Comparison of ENCODE assay signal across 20 mouse cellular contexts in genomic region chr3:133218501-133218900, GRCm38 (mm10). TPM values are rescaled to one million over a fixed set of nuclear protein-coding genes. Genes with fewer than 3 reads are reported as not detected.
DNase-seq lines count a peak whose midpoint lies in the region; ATAC-seq and TF ChIP-seq lines count a peak whose summit lies in the region.
"Had no signal": no experiment of that assay in that cellular context is flagged by ENCODE, and none has a peak within 500 bp of the region (broad histone marks: within the 10 kb centered on the region; RNA-seq: fewer than 3 reads in every experiment).

No protein-coding gene starts in this region.

- H3K9ac ChIP-seq in forebrain, embryonic 14.5 days (ENCODE audit: low read length) = no peak overlapping the region
- H3K9ac ChIP-seq in forebrain, embryonic 12.5 days = no peak overlapping the region
- H3K9ac ChIP-seq in hindbrain, embryonic 15.5 days = no peak overlapping the region
- H3K9ac ChIP-seq in hindbrain, embryonic 14.5 days = no peak overlapping the region
- no peak overlapping the region for H3K9ac ChIP-seq in forebrain, postnatal 0 days

- no peaks in the 10 kb centered on the region for H3K9me3 ChIP-seq in forebrain, embryonic 14.5 days (replicated peaks; ENCODE audit: control insufficient read depth, low read length)
- H3K9me3 ChIP-seq in forebrain, embryonic 12.5 days = no peaks in the 10 kb centered on the region
- H3K9me3 ChIP-seq in hindbrain, embryonic 15.5 days = no peaks in the 10 kb centered on the region
- H3K9me3 ChIP-seq in hindbrain, embryonic 14.5 days (ENCODE audit: control insufficient read depth, low read length) = no peaks in the 10 kb centered on the region
- no peaks in the 10 kb centered on the region for H3K9me3 ChIP-seq in forebrain, postnatal 0 days (ENCODE audit: low read length)
- H3K9me3 ChIP-seq: heart, embryonic 10.5 days had no signal

- 67% methylated on average over 7 of the region's 7 CpGs for WGBS in forebrain, embryonic 14.5 days
- WGBS in forebrain, embryonic 12.5 days = 60% methylated on average over 7 of the region's 7 CpGs
- WGBS in hindbrain, embryonic 15.5 days = 45% methylated on average over 7 of the region's 7 CpGs
- WGBS in hindbrain, embryonic 14.5 days = 50% methylated on average over 7 of the region's 7 CpGs
- 49% methylated on average over 7 of the region's 7 CpGs for WGBS in forebrain, postnatal 0 days

- TF ChIP-seq CTCF in forebrain, postnatal 0 days (IDR thresholded peaks at IDR 0.05; ENCODE audit: low read depth) = no peak

- no peak overlapping the region for H3K4me3 ChIP-seq in forebrain, embryonic 14.5 days (ENCODE audit: low read depth, low read length)
- no peak overlapping the region for H3K4me3 ChIP-seq in forebrain, embryonic 12.5 days (replicated peaks)
- H3K4me3 ChIP-seq in hindbrain, embryonic 15.5 days = no peak overlapping the region
- H3K4me3 ChIP-seq in hindbrain, embryonic 14.5 days (replicated peaks; ENCODE audit: low read length) = no peak overlapping the region
- H3K4me3 ChIP-seq in forebrain, postnatal 0 days (ENCODE audit: low read depth, low read length) = no peak overlapping the region
- H3K4me3 ChIP-seq: heart, embryonic 10.5 days had no signal

- H3K27ac ChIP-seq in forebrain, embryonic 14.5 days (ENCODE audit: low read depth, low read length) = no peak overlapping the region
- H3K27ac ChIP-seq in forebrain, embryonic 12.5 days = no peak overlapping the region
- no peak overlapping the region for H3K27ac ChIP-seq in hindbrain, embryonic 15.5 days (replicated peaks)
- H3K27ac ChIP-seq in hindbrain, embryonic 14.5 days = no peak overlapping the region
- H3K27ac ChIP-seq in forebrain, postnatal 0 days (ENCODE audit: low read depth, low read length) = no peak overlapping the region
- H3K27ac ChIP-seq: heart, embryonic 10.5 days had no signal

- H3K4me2 ChIP-seq in forebrain, embryonic 14.5 days (ENCODE audit: low read length) = no peak overlapping the region
- no peak overlapping the region for H3K4me2 ChIP-seq in forebrain, embryonic 12.5 days
- no peak overlapping the region for H3K4me2 ChIP-seq in hindbrain, embryonic 15.5 days
- no peak overlapping the region for H3K4me2 ChIP-seq in hindbrain, embryonic 14.5 days (replicated peaks)
- H3K4me2 ChIP-seq in forebrain, postnatal 0 days (ENCODE audit: low read depth) = no peak overlapping the region

- peak; percentile 15 for DNase-seq in forebrain, embryonic 14.5 days (ENCODE audit: low spot score)
- DNase-seq in hindbrain, embryonic 14.5 days (ENCODE audit: low spot score) = no peak
- no peak for DNase-seq in forebrain, postnatal 0 days
- no peak for DNase-seq in kidney, postnatal 10 days
- DNase-seq: adrenal gland, adult 2 months; adrenal gland, postnatal 25 days; cerebellum, adult 2 months; cerebellum, postnatal 10 days; gastrocnemius, postnatal 36 days; heart, adult 11 months; heart, postnatal 10 days; heart, postnatal 4 days; kidney, adult 8-10 months had no signal

- no peaks in the 10 kb centered on the region for H3K27me3 ChIP-seq in forebrain, embryonic 14.5 days (replicated peaks; ENCODE audit: control insufficient read depth, insufficient read depth, low read length)
- H3K27me3 ChIP-seq in forebrain, embryonic 12.5 days = no peaks in the 10 kb centered on the region
- H3K27me3 ChIP-seq in hindbrain, embryonic 15.5 days = no peaks in the 10 kb centered on the region
- no peaks in the 10 kb centered on the region for H3K27me3 ChIP-seq in hindbrain, embryonic 14.5 days (ENCODE audit: control insufficient read depth, insufficient read depth, low read length)
- H3K27me3 ChIP-seq in forebrain, postnatal 0 days (ENCODE audit: insufficient read depth, low read length) = no peaks in the 10 kb centered on the region
- H3K27me3 ChIP-seq: CH12.LX had no signal

- peak; percentile 28; the same call in 1 of the 2 replicates for ATAC-seq in forebrain, embryonic 14.5 days
- ATAC-seq in forebrain, embryonic 12.5 days (ENCODE audit: low FRiP score) = no peak
- ATAC-seq in hindbrain, embryonic 15.5 days (ENCODE audit: low FRiP score, low read depth) = 0 out of 2 replicates have a peak, but pooled peaks have one; percentile 45
- no peak; the same call in 1 of the 2 replicates for ATAC-seq in hindbrain, embryonic 14.5 days (ENCODE audit: low FRiP score)
- ATAC-seq in forebrain, postnatal 0 days = peak; percentile 70; the same call in 1 of the 2 replicates
- ATAC-seq: inflammation-experienced regulatory T-cells, adult 6 months; intestine, postnatal 0 days had no signal

- no peaks in the 10 kb centered on the region for H3K4me1 ChIP-seq in forebrain, embryonic 14.5 days (ENCODE audit: control insufficient read depth, insufficient read depth, low read length)
- no peaks in the 10 kb centered on the region for H3K4me1 ChIP-seq in forebrain, embryonic 12.5 days
- H3K4me1 ChIP-seq in hindbrain, embryonic 15.5 days (replicated peaks) = no peaks in the 10 kb centered on the region
- H3K4me1 ChIP-seq in hindbrain, embryonic 14.5 days (replicated peaks; ENCODE audit: control insufficient read depth, insufficient read depth, low read length) = 0 out of 2 replicates have a peak, but pooled peaks cover 4% of the 10 kb centered on the region
- H3K4me1 ChIP-seq in forebrain, postnatal 0 days (ENCODE audit: insufficient read depth) = no peaks in the 10 kb centered on the region
- H3K4me1 ChIP-seq: heart, embryonic 10.5 days had no signal

- H3K36me3 ChIP-seq in forebrain, embryonic 14.5 days (ENCODE audit: control insufficient read depth, insufficient read depth, low read length) = no peaks in the 10 kb centered on the region
- H3K36me3 ChIP-seq in forebrain, embryonic 12.5 days (replicated peaks) = no peaks in the 10 kb centered on the region
- H3K36me3 ChIP-seq in hindbrain, embryonic 15.5 days = no peaks in the 10 kb centered on the region
- H3K36me3 ChIP-seq in hindbrain, embryonic 14.5 days (replicated peaks; ENCODE audit: control insufficient read depth, insufficient read depth) = no peaks in the 10 kb centered on the region
- H3K36me3 ChIP-seq in forebrain, postnatal 0 days (ENCODE audit: insufficient read depth) = no peaks in the 10 kb centered on the region
- H3K36me3 ChIP-seq: heart, embryonic 10.5 days had no signal

RNA-seq across cellular contexts. Expression of gene Arhgef38, which starts 16.2 kb away (rescaled TPM):
- polyA plus RNA-seq in forebrain, embryonic 14.5 days (2014; fragmentation: Nextera tagmentation; extraction: Ambion mirVana) = 0.04 TPM in 2 replicates
- 0.09 and 0.10 TPM in 2 replicates for polyA plus RNA-seq in forebrain, embryonic 12.5 days (2016; fragmentation: Nextera tagmentation; extraction: Ambion mirVana)
- not detected in 2 replicates for polyA plus RNA-seq in hindbrain, embryonic 15.5 days (2015; fragmentation: Nextera tagmentation; extraction: Ambion mirVana)
- polyA plus RNA-seq in hindbrain, embryonic 14.5 days (2014; fragmentation: Nextera tagmentation; extraction: Ambion mirVana) = 0.04 and 0.07 TPM in 2 replicates
- 0.15 and 0.33 TPM in 2 replicates for total RNA-seq in forebrain, postnatal 0 days (2014; rRNA removed)
- 0.05 and 0.12 TPM in 2 replicates for polyA plus RNA-seq in forebrain, postnatal 0 days (2015; fragmentation: Nextera tagmentation; extraction: Ambion mirVana)
- total RNA-seq: adrenal gland, adult 2 months; adrenal gland, postnatal 25 days; CH12.LX; gastrocnemius, adult 8-10 months; gastrocnemius, postnatal 36 days; heart, postnatal 10 days; heart, postnatal 4 days had no signal
- polyA plus RNA-seq: adrenal gland, adult 2 months; heart, embryonic 10.5 days had no signal

Comparison
In these comparisons a context has a peak if more than half of its experiments do, and no peak if none do; other contexts are left out.
1. ATAC-seq: peak in forebrain, embryonic 14.5 days (single experiment), hindbrain, embryonic 15.5 days (single experiment) and forebrain, postnatal 0 days (single experiment); none in forebrain, embryonic 12.5 days (single experiment) and hindbrain, embryonic 14.5 days (single experiment).